Mouse (Mus musculus): ENCODE measurements around the gene Gm20814.
"Not testable (repeated sequence)": the region's sequence is repeated elsewhere in the genome, so short reads cannot be mapped to it uniquely, and the experiment has no call there.

The Gm20814 gene

DNA sequence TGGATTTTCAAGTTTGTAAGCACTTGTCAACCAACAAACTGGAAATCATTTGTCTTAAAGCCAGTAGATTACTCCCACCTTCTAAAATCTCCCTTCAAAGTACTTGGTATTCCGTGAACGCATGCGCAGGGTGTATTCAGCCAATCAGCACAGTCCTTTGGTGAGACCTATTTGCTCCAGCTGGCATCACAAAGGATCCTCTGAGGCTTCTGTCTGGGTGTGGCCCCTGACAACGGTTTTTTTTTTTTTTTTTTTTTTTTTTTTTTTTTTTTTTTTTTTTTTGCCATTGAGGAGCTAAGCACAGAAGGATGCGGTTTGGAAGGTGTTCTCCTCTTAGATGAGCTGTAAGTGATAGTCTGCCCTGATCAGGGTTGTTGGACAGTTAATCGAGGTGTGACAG, at the start of gene Gm20814:
Gene Gm20814, plus strand, starts transcription at position 301 of the 400 bp plus-strand sequence.
- not testable (repeated sequence) for DNase-seq (ENCODE audit: low read depth, low spot score)
